Mouse (Mus musculus) 3134 (cell line): Measurements from ENCODE around the gene Trak1.

Experiments
- DNase-seq: peaks from one replicate; pipeline ENCODE4 v3.0.0-alpha.2; 2011; ENCODE audit warnings: low spot score; ENCODE audit not compliant: insufficient read length; ENCODE audit errors: extremely low read depth

The Trak1 gene

GRCm38 (mm10) chr9:121388273-121388931 lies 91.1 kb downstream of the Trak1 start:
- no peak for DNase-seq

- no peak for DNase-seq
Observed at GRCm38 (mm10) chr9:121389258-121389657, 92.0 kb downstream of the Trak1 start.

- no peak for DNase-seq
Observed at GRCm38 (mm10) chr9:121391898-121392297, 94.6 kb downstream of the Trak1 start.

GRCm38 (mm10) chr9:121392427-121392826 lies 95.1 kb downstream of the Trak1 start:
- peak; percentile 29 for DNase-seq

- no peak for DNase-seq
Observed at GRCm38 (mm10) chr9:121393104-121393503, 95.8 kb downstream of the Trak1 start.

- no peak for DNase-seq
Observed at GRCm38 (mm10) chr9:121394882-121395281, 97.6 kb downstream of the Trak1 start.

GRCm38 (mm10) chr9:121395812-121396211 lies 98.5 kb downstream of the Trak1 start:
- peak; percentile 54 for DNase-seq

GRCm38 (mm10) chr9:121398100-121398760 lies 100.9 kb downstream of the Trak1 start:
- DNase-seq, result no peak

- DNase-seq, result no peak
Observed at GRCm38 (mm10) chr9:121398761-121399160, 101.5 kb downstream of the Trak1 start.

- DNase-seq, result no peak
Observed at GRCm38 (mm10) chr9:121400608-121401007, 103.3 kb downstream of the Trak1 start.

GRCm38 (mm10) chr9:121403157-121403671 lies 105.9 kb downstream of the Trak1 start:
- DNase-seq, result no peak

GRCm38 (mm10) chr9:121403699-121404098 lies 106.4 kb downstream of the Trak1 start:
- no peak for DNase-seq

GRCm38 (mm10) chr9:121405088-121405681 lies 107.9 kb downstream of the Trak1 start:
- no peak for DNase-seq

GRCm38 (mm10) chr9:121405792-121406191 lies 108.5 kb downstream of the Trak1 start:
- no peak for DNase-seq

- no peak for DNase-seq
Observed at GRCm38 (mm10) chr9:121414237-121414636, 116.9 kb downstream of the Trak1 start.

GRCm38 (mm10) chr9:121415626-121416241 lies 118.4 kb downstream of the Trak1 start:
- DNase-seq, result no peak

GRCm38 (mm10) chr9:121416460-121416859 lies 119.2 kb downstream of the Trak1 start:
- DNase-seq, result no peak

- no peak for DNase-seq
Observed at GRCm38 (mm10) chr9:121416872-121417637, 119.8 kb downstream of the Trak1 start.

- no peak for DNase-seq
Observed at GRCm38 (mm10) chr9:121419011-121419410, 121.7 kb downstream of the Trak1 start.

- DNase-seq, result no peak
Observed at GRCm38 (mm10) chr9:121419573-121419972, 122.3 kb downstream of the Trak1 start.

GRCm38 (mm10) chr9:121420817-121421216 lies 123.5 kb downstream of the Trak1 start:
- DNase-seq, result no peak
